Mouse (Mus musculus) CH12.LX (cell line): Measurements from ENCODE around the gene Stambpl1. TPM values are rescaled to one million over a fixed set of nuclear protein-coding genes. Genes with fewer than 3 reads are reported as not detected.

Source experiments
- DNase-seq: peaks from one replicate; pipeline ENCODE4 v3.0.0-alpha.2; 2013; ENCODE audit errors: extremely low read depth
- H3K27ac ChIP-seq: 2 replicates; pipeline ENCODE4 v1.5.1; 2012; ENCODE audit warnings: low read depth, mild to moderate bottlenecking, control low read depth, moderate library complexity; ENCODE audit not compliant: insufficient read depth
- H3K27me3 ChIP-seq: replicated peaks from 2 replicates; pipeline ENCODE3; 2012; ENCODE audit warnings: inconsistent platforms
- H3K36me3 ChIP-seq, 2 experiments: replicated peaks in 1 of 2; 2 replicates each; pipeline versions ENCODE3 to v1.6.1; 2012; ENCODE audit warnings: inconsistent platforms in 1 of 2, low read length in 1 of 2, mild to moderate bottlenecking in 1 of 2, mixed read lengths in 1 of 2, moderate library complexity in 1 of 2; ENCODE audit not compliant: control insufficient read depth in 1 of 2, insufficient read depth in 1 of 2
- H3K4me1 ChIP-seq, 2 experiments: 2 replicates each; pipeline ENCODE4 v1.6.1; 2012; ENCODE audit warnings: inconsistent platforms in 1 of 2, moderate library complexity in 1 of 2; ENCODE audit not compliant: insufficient read depth in 2 of 2, control insufficient read depth in 1 of 2
- H3K4me2 ChIP-seq: 2 replicates; pipeline ENCODE4 v1.6.1; 2012; ENCODE audit warnings: low read depth, mild to moderate bottlenecking, control low read depth; ENCODE audit not compliant: poor library complexity, insufficient read depth, severe bottlenecking
- H3K4me3 ChIP-seq, 3 experiments: fragments of 150-350 bp in 1 of 3; sonication (generic) in 1 of 3; replicated peaks in 1 of 3; 2 replicates each; pipeline versions ENCODE3 to v1.5.1; 2011 to 2012; ENCODE audit warnings: low read depth in 2 of 3, low read length in 2 of 3, mild to moderate bottlenecking in 2 of 3, moderate library complexity in 2 of 3, control low read depth in 1 of 3, improper control_type of control experiment in 1 of 3, inconsistent platforms in 1 of 3, mixed read lengths in 1 of 3; ENCODE audit not compliant: poor library complexity in 1 of 3
- H3K79me2 ChIP-seq: replicated peaks from 2 replicates; pipeline ENCODE4 v1.6.1; 2012; ENCODE audit warnings: mild to moderate bottlenecking, moderate library complexity; ENCODE audit not compliant: control insufficient read depth, poor library complexity, insufficient read depth, severe bottlenecking; ENCODE audit errors: extremely low read depth
- H3K9ac ChIP-seq: 2 replicates; pipeline ENCODE4 v1.6.1; 2012; ENCODE audit warnings: low read depth, mild to moderate bottlenecking, control low read depth, moderate library complexity; ENCODE audit not compliant: insufficient read depth
- H3K9me3 ChIP-seq: replicated peaks from 2 replicates; pipeline ENCODE3; 2012; ENCODE audit warnings: low read length, inconsistent platforms, mixed read lengths
- CHD1 ChIP-seq: IDR thresholded peaks from 2 replicates; pipeline ENCODE4 v1.6.1; 2012; ENCODE audit warnings: low read depth, low read length, improper control_type of control experiment, inconsistent platforms
- E2F4 ChIP-seq: IDR thresholded peaks from 2 replicates; pipeline ENCODE4 v1.6.1; 2011; ENCODE audit warnings: low read depth, low read length, improper control_type of control experiment; ENCODE audit not compliant: insufficient replicate concordance
- ELF1 ChIP-seq: IDR thresholded peaks from 2 replicates; pipeline ENCODE4 v1.6.1; 2014; ENCODE audit warnings: low read depth, mild to moderate bottlenecking, inconsistent platforms, low read length, improper control_type of control experiment
- EP300 ChIP-seq: IDR thresholded peaks from 2 replicates; pipeline ENCODE4 v1.6.1; 2011; ENCODE audit warnings: low read length, improper control_type of control experiment
- ETS1 ChIP-seq: conservative IDR thresholded peaks from 2 replicates; pipeline ENCODE4 v1.6.1; 2012; ENCODE audit warnings: low read depth, mild to moderate bottlenecking, inconsistent platforms, low read length, improper control_type of control experiment, moderate library complexity
- JUN ChIP-seq: IDR thresholded peaks from 2 replicates; pipeline ENCODE4 v1.6.1; 2011; ENCODE audit warnings: low read depth, mild to moderate bottlenecking, low read length, improper control_type of control experiment, moderate library complexity; ENCODE audit not compliant: insufficient read depth
- KAT2A ChIP-seq: IDR thresholded peaks from 2 replicates; pipeline ENCODE4 v1.6.1; 2012; ENCODE audit warnings: low read length, improper control_type of control experiment, inconsistent platforms; ENCODE audit not compliant: insufficient replicate concordance
- MAX ChIP-seq: IDR thresholded peaks from 2 replicates; pipeline ENCODE4 v1.6.1; 2011; ENCODE audit warnings: low read length, improper control_type of control experiment
- MYC ChIP-seq: IDR thresholded peaks from 2 replicates; pipeline ENCODE4 v1.6.1; 2011; ENCODE audit warnings: low read depth, mild to moderate bottlenecking, improper control_type of control experiment, low read length
- NELFE ChIP-seq: IDR thresholded peaks from 2 replicates; pipeline ENCODE4 v1.6.1; 2011; ENCODE audit warnings: low read depth, low read length, improper control_type of control experiment
- PAX5 ChIP-seq: IDR thresholded peaks from 2 replicates; pipeline ENCODE4 v1.6.1; 2012; ENCODE audit warnings: low read length, inconsistent platforms, mixed read lengths
- POLR2A ChIP-seq: IDR thresholded peaks from 2 replicates; pipeline ENCODE4 v1.6.1; 2011; ENCODE audit warnings: low read depth, mild to moderate bottlenecking, improper control_type of control experiment, low read length
- RAD21 ChIP-seq: IDR thresholded peaks from 2 replicates; pipeline ENCODE4 v1.6.1; 2011; ENCODE audit warnings: low read depth, mild to moderate bottlenecking, low read length, improper control_type of control experiment, moderate library complexity
- SIN3A ChIP-seq: IDR thresholded peaks from 2 replicates; pipeline ENCODE4 v1.6.1; 2012; ENCODE audit warnings: low read length, improper control_type of control experiment, inconsistent platforms
- SMC3 ChIP-seq: IDR thresholded peaks from 2 replicates; pipeline ENCODE4 v1.6.1; 2011; ENCODE audit warnings: low read depth, low read length, improper control_type of control experiment
- TBP ChIP-seq: conservative IDR thresholded peaks from 2 replicates; pipeline ENCODE4 v1.6.1; 2011; ENCODE audit warnings: low read depth, low read length, improper control_type of control experiment
- TCF12 ChIP-seq: IDR thresholded peaks from 2 replicates; pipeline ENCODE4 v1.6.1; 2014; ENCODE audit warnings: low read depth, mild to moderate bottlenecking, inconsistent platforms, low read length, improper control_type of control experiment
- UBTF ChIP-seq: IDR thresholded peaks from 2 replicates; pipeline ENCODE4 v1.6.1; 2012; ENCODE audit warnings: low read depth, mild to moderate bottlenecking, inconsistent platforms, low read length, improper control_type of control experiment, moderate library complexity
- USF2 ChIP-seq: conservative IDR thresholded peaks from 2 replicates; pipeline ENCODE4 v1.6.1; 2011; ENCODE audit warnings: low read depth, low read length, improper control_type of control experiment
- ZC3H11A ChIP-seq: IDR thresholded peaks from 2 replicates; pipeline ENCODE4 v1.6.1; 2012; ENCODE audit warnings: low read depth, mild to moderate bottlenecking, inconsistent platforms, low read length, improper control_type of control experiment
- ZNF384 ChIP-seq: IDR thresholded peaks from 2 replicates; pipeline ENCODE4 v1.6.1; 2012; ENCODE audit warnings: low read depth, low read length, improper control_type of control experiment, inconsistent platforms
- dilution Hi-C: fragments of 300-500 bp; cut with MboI; formaldehyde crosslinking; loops from 2 replicates; pipeline ENCODE4 v1.14.3; 2020; ENCODE audit warnings: low sequenced_read_pairs; ENCODE audit not compliant: extremely low pct_unique_long_range_greater_than_20kb, extremely low pct_ligation_motif_present
- in situ Hi-C: fragments of 300-500 bp; cut with MboI; formaldehyde crosslinking; loops from 3 replicates; pipeline ENCODE4 v1.14.3; 2019; ENCODE audit warnings: low sequenced_read_pairs, low pct_ligation_motif_present, low pct_unique_long_range_greater_than_20kb, mixed read lengths
- polyA plus RNA-seq: library from polyadenylated mRNA; unstranded; fragments of >175 nt; gene quantifications from 2 replicates; pipeline ENCODE4 v1.2.1, GENCODE M21; 2012; ENCODE audit warnings: low read depth; ENCODE audit not compliant: insufficient read length
- total RNA-seq, 2 experiments: library from RNA; depleted of rRNA; stranded (reverse); fragments of 300-350 nt in 1 of 2; fragments of >200 nt in 1 of 2; gene quantifications; 2 replicates each; pipeline ENCODE4 v1.2.3; 2012 to 2014

Gene Stambpl1
- total and polyA plus RNA-seq, 3 experiments: 29.7 to 48.2 (median 40.6) TPM

- Histone ChIP-seq H3K79me2 (no peaks in the 10 kb centered on the region), H3K36me3 (no peaks in the 10 kb centered on the region), H3K27me3 (no peaks in the 10 kb centered on the region), H3K4me2 (no peak overlapping the region), H3K9ac (no peak overlapping the region), H3K4me3 (no peak overlapping the region), H3K4me1 (peaks cover 4 to 11% of the 10 kb centered on the region in 2 experiments; a peak in 2 of 4 replicates), H3K9me3 (no peaks in the 10 kb centered on the region), H3K27ac (no peak overlapping the region)
- in situ Hi-C loops (no loop called here), dilution Hi-C loops (no loop called here)
- TF ChIP-seq MAX (no peak), TCF12 (no peak), NELFE (no peak), UBTF (no peak), SIN3A (no peak), ZNF384 (no peak), ETS1 (no peak), ZC3H11A (no peak), USF2 (no peak), ELF1 (no peak), TBP (no peak), RAD21 (no peak), E2F4 (no peak), JUN (no peak), SMC3 (no peak), KAT2A (no peak), MYC (no peak), PAX5 (no peak), EP300 (no peak)
- no peak for DNase-seq
These were observed 38.5 kb upstream of the Stambpl1 start for GRCm38 (mm10) chr19:34153263-34154144.

- Histone ChIP-seq H3K27me3 (no peaks in the 10 kb centered on the region), H3K4me1 (peaks cover 0 to 13% of the 10 kb centered on the region in 2 experiments; a peak in 2 of 4 replicates), H3K4me3 (no peak overlapping the region), H3K79me2 (no peaks in the 10 kb centered on the region), H3K4me2 (no peak overlapping the region)
- in situ Hi-C loops: loop anchor here (10.0 kb wide), 1 partner anchor 62 kb away; no protein-coding TSS in a partner anchor
- DNase-seq: no peak
- TF ChIP-seq POLR2A (no peak), CHD1 (no peak)
- TF ChIP-seq, all 38 proteins: peak for 0
- Histone ChIP-seq H3K27ac (no peak overlapping the region), H3K9ac (no peak overlapping the region), H3K9me3 (no peaks in the 10 kb centered on the region), H3K36me3 (no peaks in the 10 kb centered on the region)
- dilution Hi-C loops: no loop called here
These were observed 29.3 kb upstream of the Stambpl1 start for GRCm38 (mm10) chr19:34162693-34163092.
